Mouse (Mus musculus) kidney, adult 2 months (tissue): ENCODE measurements around the gene Fam53b.

Experiments
- CTCF ChIP-seq: fragments of 200-500 bp; conservative IDR thresholded peaks from 2 replicates; pipeline ENCODE4 v1.5.1; 2011; ENCODE audit warnings: low read depth, mild to moderate bottlenecking, control low read depth, low read length, moderate library complexity, mixed read lengths; ENCODE audit not compliant: insufficient read depth, insufficient read length
- POLR2A ChIP-seq: fragments of 200-500 bp; IDR thresholded peaks from one replicate; pipeline ENCODE4 v1.6.1; 2011; ENCODE audit warnings: low read depth, low read length, control low read depth

DNA sequence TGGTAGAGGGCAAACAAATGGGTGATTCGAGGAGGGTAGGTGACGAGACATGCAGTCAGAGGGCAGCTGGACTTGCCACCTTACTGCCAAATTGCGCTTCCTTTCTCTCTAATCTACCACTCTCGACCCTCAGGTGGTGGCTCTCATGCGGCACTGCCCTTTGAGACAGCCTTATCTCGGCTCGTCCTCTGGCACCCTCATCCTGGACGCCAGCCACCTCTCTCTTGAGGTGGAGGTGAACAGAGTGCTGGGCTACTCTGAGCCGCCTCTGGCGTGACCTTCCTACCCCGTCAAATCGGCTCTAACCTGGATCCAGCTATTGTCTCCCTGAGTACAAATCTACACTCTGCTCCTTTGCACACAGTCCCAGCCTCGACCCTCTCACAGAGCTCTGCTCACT, 35.1 kb downstream of the Fam53b start:
- TF ChIP-seq CTCF (no peak), POLR2A (no peak)
